Mouse (Mus musculus): Measurements from ENCODE around the gene Lfng.

- TF ChIP-seq CTCF (IDR thresholded peaks at IDR 0.05; ENCODE audit: low read depth, low read length), result no peak
- TF ChIP-seq EP300 (IDR thresholded peaks at IDR 0.05; ENCODE audit: insufficient read depth, low read depth, low read length), result peak; percentile 94
- no peak for TF ChIP-seq POLR2A (IDR thresholded peaks at IDR 0.05; ENCODE audit: insufficient read depth, low read length)
These were observed 25.6 kb upstream of the Lfng start for GRCm38 (mm10) chr5:140581569-140581968.

Measured in ES-Bruce4 (cell line).